Mouse (Mus musculus) stomach, postnatal 0 days (tissue): ENCODE measurements around the gene Galnt10.

Source experiments
- CTCF ChIP-seq: IDR thresholded peaks from 2 replicates; pipeline ENCODE4 v1.5.1; 2016; ENCODE audit warnings: antibody characterized with exemption, low read depth, mild to moderate bottlenecking, moderate library complexity
- EP300 ChIP-seq: optimal IDR thresholded peaks from 2 replicates; pipeline ENCODE3; 2016; ENCODE audit warnings: antibody characterized with exemption

DNA sequence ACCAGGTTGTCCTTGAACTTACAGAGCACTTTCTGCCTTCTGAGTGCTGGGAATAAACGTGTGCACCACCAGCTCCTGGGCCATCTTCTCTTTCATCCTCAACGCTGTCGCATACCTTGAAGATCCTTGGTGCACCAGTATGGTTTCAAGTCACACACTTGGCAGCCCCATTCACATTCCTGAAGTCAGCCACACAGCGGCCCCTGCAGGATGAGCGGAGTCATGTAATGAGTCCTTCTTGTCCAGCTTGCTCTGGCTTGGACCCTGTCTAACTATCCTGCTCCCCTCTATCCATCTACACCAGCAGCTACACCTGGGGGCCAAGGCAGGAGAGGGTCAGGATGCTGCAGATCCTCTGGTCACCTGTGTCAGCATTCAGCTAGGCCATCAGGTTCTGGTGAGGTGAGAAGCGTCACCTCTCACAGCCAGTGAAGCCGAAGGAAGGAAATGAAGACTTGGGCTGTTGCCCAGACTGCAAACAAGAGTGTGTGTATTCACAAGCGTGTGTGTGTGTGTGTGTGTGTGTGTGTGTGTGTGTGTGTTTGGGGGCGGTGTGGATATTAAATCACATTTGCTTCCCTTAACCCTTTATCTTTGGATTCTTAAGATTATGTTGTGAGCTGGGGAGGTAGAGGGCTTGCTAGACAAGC lies 18.0 kb upstream of the Galnt10 start:
- TF ChIP-seq CTCF (peak; percentile 72), EP300 (no peak)
